Mouse (Mus musculus) testis, adult 2 months (tissue): ENCODE measurements at regions not wholly inside any gene's neighbourhood (a gene's known extent, or its start where the extent isn't known, plus 50 kb on each side); places are given as distances from the start of the nearest gene placed in this dataset.

ENCODE experiments used
- CTCF ChIP-seq: fragments of 200-500 bp; IDR thresholded peaks from 2 replicates; pipeline ENCODE4 v1.5.1; 2012; ENCODE audit warnings: low read depth, mild to moderate bottlenecking, inconsistent platforms, low read length, moderate library complexity; ENCODE audit not compliant: control insufficient read depth, insufficient read depth, insufficient replicate concordance
- POLR2A ChIP-seq: fragments of 200-500 bp; IDR thresholded peaks from 2 replicates; pipeline ENCODE4 v1.6.1; 2012; ENCODE audit warnings: low read depth, mild to moderate bottlenecking, inconsistent platforms, low read length, moderate library complexity; ENCODE audit not compliant: control insufficient read depth

DNA sequence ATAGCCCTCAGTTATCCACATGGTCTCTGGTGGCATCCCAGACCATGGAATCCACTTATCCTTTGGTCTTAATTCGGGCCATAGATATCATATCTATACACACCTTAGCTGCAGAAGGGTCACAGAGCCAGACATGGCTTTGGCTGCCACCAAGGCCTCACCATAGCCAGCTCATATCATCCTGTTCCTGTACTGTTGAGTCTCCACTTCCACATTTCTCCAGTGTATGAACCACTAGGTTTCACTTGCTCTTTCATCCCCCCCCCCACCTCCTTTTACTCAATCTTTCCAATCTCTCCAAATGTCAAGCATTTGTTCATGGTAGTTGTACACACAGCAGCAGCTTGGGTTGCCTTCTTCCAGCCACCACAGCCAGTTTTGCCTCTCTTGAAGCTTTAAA is 589.2 kb downstream of the 1190002N15Rik start:
- TF ChIP-seq POLR2A: no peak
- TF ChIP-seq CTCF: no peak
